Mouse (Mus musculus) neutrophil, adult 59 days (primary cell): ENCODE data around the gene Psmd10. TPM values are rescaled to one million over a fixed set of nuclear protein-coding genes. Genes with fewer than 3 reads are reported as not detected.

Experiments
- total RNA-seq, 2 experiments: library from RNA; stranded (reverse); gene quantifications; 1 replicate in 1 of 2; 2 replicates in 1 of 2; pipeline ENCODE4 v1.2.4; 2023

The Psmd10 gene
- total RNA-seq = 10 to 100 TPM; 18.3 to 19.4 TPM

DNA sequence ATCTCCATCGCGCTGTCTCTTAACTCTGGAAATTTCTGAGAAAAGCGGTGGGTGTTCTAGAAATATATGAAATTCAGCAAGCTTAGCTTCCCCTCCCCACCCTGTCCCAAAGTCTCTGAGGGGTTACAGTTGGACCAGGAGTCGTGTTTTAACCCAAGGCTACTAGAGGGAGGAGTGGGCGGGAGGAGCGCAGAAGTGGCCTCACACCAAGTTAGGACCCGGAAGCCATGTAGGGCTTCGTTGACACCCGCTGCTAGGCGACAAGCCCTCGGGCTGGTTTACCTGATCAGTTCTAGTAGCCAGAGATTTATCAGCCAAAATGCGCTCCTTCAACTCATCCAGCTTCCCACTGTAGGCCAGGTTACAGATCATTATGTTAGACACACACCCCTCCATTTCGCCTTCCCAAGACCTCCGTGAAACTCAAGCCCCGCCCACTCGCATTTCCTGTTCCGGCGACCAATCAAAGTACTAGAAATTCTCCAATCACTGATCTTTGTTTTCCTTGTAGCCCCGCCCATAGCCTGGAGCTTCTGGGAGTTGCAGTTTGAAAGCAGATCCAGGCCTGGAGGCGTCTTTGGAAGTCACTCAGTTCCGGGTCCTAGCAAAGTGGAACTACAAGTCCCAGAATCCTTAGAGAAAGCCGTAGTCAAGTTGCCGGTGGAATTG lies at the start of gene Psmd10, which contains the start of gene Atg4a:
Psmd10 (minus strand) TSS at position 457 of the 669 bp plus-strand sequence.
Atg4a (plus strand) TSS at position 636 of the 669 bp plus-strand sequence.

GRCm38 (mm10) chrX:140907360-140907759 lies 49.2 kb downstream of the Psmd10 start, which contains the start of gene Vsig1:
Gene Vsig1, plus strand, starts transcription at chrX:140907608.

Other genes starting within 250 kb of the Psmd10 start
- not detected for gene Tex13b, start 143.3 kb downstream of the Psmd10 start, total RNA-seq
- gene Vsig1, start 49.1 kb downstream of the Psmd10 start, total RNA-seq = not detected
- 10 to 100 TPM; 10.6 to 13.3 TPM for gene Atg4a, start 179 bp upstream of the Psmd10 start, total RNA-seq